Mouse (Mus musculus) thymus, adult 2 months (tissue): ENCODE data around the gene Dab1.

Experiments used
- CTCF ChIP-seq: fragments of 200-500 bp; IDR thresholded peaks from 2 replicates; pipeline ENCODE4 v1.5.1; 2012; ENCODE audit warnings: mild to moderate bottlenecking, control low read depth, low read length, moderate library complexity, borderline replicate concordance; ENCODE audit not compliant: control insufficient read depth, poor library complexity, insufficient read depth; ENCODE audit errors: extremely low read depth
- POLR2A ChIP-seq: fragments of 200-500 bp; IDR thresholded peaks from 2 replicates; pipeline ENCODE4 v1.6.1; 2012; ENCODE audit warnings: mild to moderate bottlenecking, low read length, control low read depth, moderate library complexity; ENCODE audit not compliant: control insufficient read depth, poor library complexity, insufficient read depth; ENCODE audit errors: extremely low read depth

DNA sequence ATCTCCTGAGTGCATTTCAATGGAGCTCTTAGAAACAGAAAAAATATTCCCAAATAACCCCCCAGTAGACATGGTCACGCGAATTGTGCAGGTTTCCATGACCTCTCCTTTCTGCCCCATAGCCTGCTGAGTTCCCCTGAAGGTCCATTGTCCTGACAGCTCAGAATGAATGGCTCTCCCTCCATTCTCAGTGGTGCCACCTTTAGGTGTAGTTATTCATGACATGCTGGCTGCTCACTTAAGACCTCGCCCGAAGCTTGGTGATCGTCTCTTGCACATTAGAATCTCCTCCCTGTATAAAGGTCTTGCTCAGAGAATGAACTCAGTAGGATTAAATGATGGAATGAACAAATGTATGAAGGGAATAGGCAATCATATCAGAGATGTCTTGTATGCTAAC lies 776.9 kb downstream of the Dab1 start:
- TF ChIP-seq POLR2A = no peak
- no peak for TF ChIP-seq CTCF
